Mouse (Mus musculus): ENCODE measurements at regions not wholly inside any gene's neighbourhood (a gene's known extent, or its start where the extent isn't known, plus 50 kb on each side); places are given as distances from the start of the nearest gene placed in this dataset.

- Histone ChIP-seq H3K4me1 (ENCODE audit: control insufficient read depth, insufficient read depth, low read length) (no peaks in the 10 kb centered on the region), H3K27ac (ENCODE audit: insufficient read depth, low read length) (no peak overlapping the region), H3K4me3 (ENCODE audit: insufficient read depth, low read length) (no peak overlapping the region)
- no peak for TF ChIP-seq POLR2A (IDR thresholded peaks at IDR 0.05; ENCODE audit: low read depth, low read length)
- no peak for TF ChIP-seq CTCF (IDR thresholded peaks at IDR 0.05; ENCODE audit: borderline replicate concordance, insufficient read depth, low read length)
Measured at GRCm38 (mm10) chr10:92284231-92284630, 438.0 kb downstream of the Nedd1 start.

GRCm38 (mm10) chr10:92277981-92278380, 444.2 kb downstream of the Nedd1 start:
- Histone ChIP-seq H3K4me1 (ENCODE audit: control insufficient read depth, insufficient read depth, low read length) (no peaks in the 10 kb centered on the region), H3K27ac (ENCODE audit: insufficient read depth, low read length) (no peak overlapping the region), H3K4me3 (ENCODE audit: insufficient read depth, low read length) (no peak overlapping the region)
- no peak for TF ChIP-seq CTCF (IDR thresholded peaks at IDR 0.05; ENCODE audit: borderline replicate concordance, insufficient read depth, low read length)

- Histone ChIP-seq H3K27ac (ENCODE audit: insufficient read depth, low read length) (no peak overlapping the region), H3K4me3 (ENCODE audit: insufficient read depth, low read length) (no peak overlapping the region), H3K4me1 (ENCODE audit: control insufficient read depth, insufficient read depth, low read length) (no peaks in the 10 kb centered on the region)
- no peak for TF ChIP-seq CTCF (IDR thresholded peaks at IDR 0.05; ENCODE audit: borderline replicate concordance, insufficient read depth, low read length)
- no peak for TF ChIP-seq POLR2A (IDR thresholded peaks at IDR 0.05; ENCODE audit: low read depth, low read length)
Measured at GRCm38 (mm10) chr10:92257815-92258214, 464.4 kb downstream of the Nedd1 start.

GRCm38 (mm10) chr10:92248648-92249047, 473.6 kb downstream of the Nedd1 start:
- H3K4me3 ChIP-seq (ENCODE audit: insufficient read depth, low read length), result no peak overlapping the region
- no peaks in the 10 kb centered on the region for H3K4me1 ChIP-seq (ENCODE audit: control insufficient read depth, insufficient read depth, low read length)
- no peak overlapping the region for H3K27ac ChIP-seq (ENCODE audit: insufficient read depth, low read length)
- TF ChIP-seq POLR2A (IDR thresholded peaks at IDR 0.05; ENCODE audit: low read depth, low read length) (no peak), CTCF (IDR thresholded peaks at IDR 0.05; ENCODE audit: borderline replicate concordance, insufficient read depth, low read length) (no peak)

- no peak overlapping the region for H3K27ac ChIP-seq (ENCODE audit: insufficient read depth, low read length)
- no peak overlapping the region for H3K4me3 ChIP-seq (ENCODE audit: insufficient read depth, low read length)
- TF ChIP-seq POLR2A (IDR thresholded peaks at IDR 0.05; ENCODE audit: low read depth, low read length), result no peak
- no peak for TF ChIP-seq CTCF (IDR thresholded peaks at IDR 0.05; ENCODE audit: borderline replicate concordance, insufficient read depth, low read length)
- H3K4me1 ChIP-seq (ENCODE audit: control insufficient read depth, insufficient read depth, low read length), result no peaks in the 10 kb centered on the region
Measured at GRCm38 (mm10) chr10:92247449-92247805, 474.8 kb downstream of the Nedd1 start.

GRCm38 (mm10) chr10:92246785-92247448, 475.3 kb downstream of the Nedd1 start:
- Histone ChIP-seq H3K4me1 (ENCODE audit: control insufficient read depth, insufficient read depth, low read length) (no peaks in the 10 kb centered on the region), H3K4me3 (ENCODE audit: insufficient read depth, low read length) (no peak overlapping the region), H3K27ac (ENCODE audit: insufficient read depth, low read length) (no peak overlapping the region)
- TF ChIP-seq CTCF (IDR thresholded peaks at IDR 0.05; ENCODE audit: borderline replicate concordance, insufficient read depth, low read length), result no peak
- TF ChIP-seq POLR2A (IDR thresholded peaks at IDR 0.05; ENCODE audit: low read depth, low read length), result no peak

GRCm38 (mm10) chr10:92242714-92243440, 479.3 kb downstream of the Nedd1 start:
- H3K4me1 ChIP-seq (ENCODE audit: control insufficient read depth, insufficient read depth, low read length), result no peaks in the 10 kb centered on the region
- no peak overlapping the region for H3K4me3 ChIP-seq (ENCODE audit: insufficient read depth, low read length)
- H3K27ac ChIP-seq (ENCODE audit: insufficient read depth, low read length), result no peak overlapping the region
- TF ChIP-seq CTCF (IDR thresholded peaks at IDR 0.05; ENCODE audit: borderline replicate concordance, insufficient read depth, low read length) (no peak), POLR2A (IDR thresholded peaks at IDR 0.05; ENCODE audit: low read depth, low read length) (no peak)

- Histone ChIP-seq H3K4me1 (ENCODE audit: control insufficient read depth, insufficient read depth, low read length) (no peaks in the 10 kb centered on the region), H3K27ac (ENCODE audit: insufficient read depth, low read length) (no peak overlapping the region), H3K4me3 (ENCODE audit: insufficient read depth, low read length) (no peak overlapping the region)
- TF ChIP-seq POLR2A (IDR thresholded peaks at IDR 0.05; ENCODE audit: low read depth, low read length) (no peak), CTCF (IDR thresholded peaks at IDR 0.05; ENCODE audit: borderline replicate concordance, insufficient read depth, low read length) (no peak)
Measured at GRCm38 (mm10) chr10:92237881-92238280, 484.3 kb downstream of the Nedd1 start.

- Histone ChIP-seq H3K4me3 (ENCODE audit: insufficient read depth, low read length) (no peak overlapping the region), H3K4me1 (ENCODE audit: control insufficient read depth, insufficient read depth, low read length) (no peaks in the 10 kb centered on the region), H3K27ac (ENCODE audit: insufficient read depth, low read length) (no peak overlapping the region)
- TF ChIP-seq CTCF (IDR thresholded peaks at IDR 0.05; ENCODE audit: borderline replicate concordance, insufficient read depth, low read length), result no peak
- TF ChIP-seq POLR2A (IDR thresholded peaks at IDR 0.05; ENCODE audit: low read depth, low read length), result no peak
Measured at GRCm38 (mm10) chr10:92232081-92232480, 490.1 kb downstream of the Nedd1 start.

GRCm38 (mm10) chr10:92225818-92226217, 496.4 kb downstream of the Nedd1 start:
- TF ChIP-seq POLR2A (IDR thresholded peaks at IDR 0.05; ENCODE audit: low read depth, low read length), result no peak
- no peak for TF ChIP-seq CTCF (IDR thresholded peaks at IDR 0.05; ENCODE audit: borderline replicate concordance, insufficient read depth, low read length)
- H3K27ac ChIP-seq (ENCODE audit: insufficient read depth, low read length), result no peak overlapping the region
- no peaks in the 10 kb centered on the region for H3K4me1 ChIP-seq (ENCODE audit: control insufficient read depth, insufficient read depth, low read length)
- no peak overlapping the region for H3K4me3 ChIP-seq (ENCODE audit: insufficient read depth, low read length)
